Mouse (Mus musculus) heart, postnatal 0 days (tissue): ENCODE measurements around the gene Rbp1.

Experiments
- CTCF ChIP-seq: IDR thresholded peaks from 2 replicates; pipeline ENCODE4 v1.5.1; 2016; ENCODE audit warnings: antibody characterized with exemption, control low read depth, low read depth
- EP300 ChIP-seq: IDR thresholded peaks from 2 replicates; pipeline ENCODE4 v1.6.1; 2016; ENCODE audit warnings: antibody characterized with exemption, low read depth

- TF ChIP-seq CTCF (no peak), EP300 (no peak)
Measured at GRCm38 (mm10) chr9:98375329-98376170, 47.2 kb upstream of the Rbp1 start.
